ENCODE assay signal across 9 mouse cellular contexts in genomic region chr1:162037968-162038421, GRCm38 (mm10). TPM values are rescaled to one million over a fixed set of nuclear protein-coding genes. Genes with fewer than 3 reads are reported as not detected.
DNase-seq lines count a peak whose midpoint lies in the region; ATAC-seq and TF ChIP-seq lines count a peak whose summit lies in the region.
"Had no signal": no experiment of that assay in that cellular context is flagged by ENCODE, and none has a peak within 500 bp of the region (broad histone marks: within the 10 kb centered on the region; RNA-seq: fewer than 3 reads in every experiment).

No protein-coding gene starts in this region.

- H3K4me2 ChIP-seq in liver, embryonic 11.5 days, result no peak overlapping the region
- H3K4me2 ChIP-seq in heart, embryonic 11.5 days, result no peak overlapping the region
- 0 out of 2 replicates have a peak overlapping the region, but pooled peaks have one; percentile 21 for H3K4me2 ChIP-seq in kidney, embryonic 15.5 days
- H3K4me2 ChIP-seq in neural tube, embryonic 14.5 days (ENCODE audit: low read depth, low read length), result no peak overlapping the region

- H3K79me2 ChIP-seq in liver, adult 2 months (ENCODE audit: control insufficient read depth, insufficient read depth, low read length), result no peaks in the 10 kb centered on the region

- H3K9me3 ChIP-seq in liver, embryonic 11.5 days (ENCODE audit: control insufficient read depth, low read length), result no peaks in the 10 kb centered on the region
- H3K9me3 ChIP-seq in forebrain, embryonic 10.5 days, result no peaks in the 10 kb centered on the region
- no peaks in the 10 kb centered on the region for H3K9me3 ChIP-seq in heart, embryonic 11.5 days (replicated peaks; ENCODE audit: control insufficient read depth, low read length)
- H3K9me3 ChIP-seq in kidney, embryonic 15.5 days (replicated peaks), result no peaks in the 10 kb centered on the region
- no peaks in the 10 kb centered on the region for H3K9me3 ChIP-seq in neural tube, embryonic 14.5 days (ENCODE audit: control insufficient read depth, low read length)

- H3K4me1 ChIP-seq in liver, embryonic 11.5 days (replicated peaks; ENCODE audit: control insufficient read depth, insufficient read depth, low read length), result peaks cover 7% of the 10 kb centered on the region
- H3K4me1 ChIP-seq in forebrain, embryonic 10.5 days, result peaks cover 21% of the 10 kb centered on the region
- H3K4me1 ChIP-seq in heart, embryonic 11.5 days (ENCODE audit: control insufficient read depth, insufficient read depth, low read length), result peaks cover 2% of the 10 kb centered on the region; the same call in 1 of the 2 replicates
- peaks cover 45% of the 10 kb centered on the region for H3K4me1 ChIP-seq in kidney, embryonic 15.5 days
- peaks cover 1% of the 10 kb centered on the region; the same call in 1 of the 2 replicates for H3K4me1 ChIP-seq in liver, adult 2 months (ENCODE audit: control insufficient read depth, insufficient read depth, low read length)
- H3K4me1 ChIP-seq in neural tube, embryonic 14.5 days (ENCODE audit: control insufficient read depth, insufficient read depth, low read length), result peaks cover 9% of the 10 kb centered on the region; the same call in 1 of the 2 replicates

- H3K9ac ChIP-seq in liver, embryonic 11.5 days (ENCODE audit: low read depth, low read length), result no peak overlapping the region
- H3K9ac ChIP-seq in heart, embryonic 11.5 days (ENCODE audit: low read depth, low read length), result no peak overlapping the region
- H3K9ac ChIP-seq in kidney, embryonic 15.5 days, result no peak overlapping the region
- H3K9ac ChIP-seq in liver, adult 2 months (ENCODE audit: low read depth, low read length), result no peak overlapping the region
- H3K9ac ChIP-seq in neural tube, embryonic 14.5 days (replicated peaks; ENCODE audit: low read depth, low read length), result no peak overlapping the region

- H3K4me3 ChIP-seq in liver, embryonic 11.5 days (ENCODE audit: low read depth, low read length), result no peak overlapping the region
- H3K4me3 ChIP-seq in forebrain, embryonic 10.5 days, result no peak overlapping the region
- no peak overlapping the region for H3K4me3 ChIP-seq in heart, embryonic 11.5 days (ENCODE audit: low read depth, low read length)
- H3K4me3 ChIP-seq in kidney, embryonic 15.5 days (replicated peaks), result no peak overlapping the region
- no peak overlapping the region for H3K4me3 ChIP-seq in liver, adult 2 months (ENCODE audit: insufficient read depth, low read depth, low read length)
- H3K4me3 ChIP-seq in neural tube, embryonic 14.5 days (ENCODE audit: low read depth, low read length), result no peak overlapping the region

- no peak overlapping the region for H3K27ac ChIP-seq in liver, embryonic 11.5 days (ENCODE audit: low read depth, low read length)
- peak overlapping the region; percentile 54 for H3K27ac ChIP-seq in forebrain, embryonic 10.5 days
- peak overlapping the region; percentile 76 for H3K27ac ChIP-seq in heart, embryonic 11.5 days (ENCODE audit: low read depth, low read length)
- peak overlapping the region; percentile 89 for H3K27ac ChIP-seq in kidney, embryonic 15.5 days
- no peak overlapping the region for H3K27ac ChIP-seq in liver, adult 2 months (replicated peaks; ENCODE audit: insufficient read depth, low read depth, low read length)
- no peak overlapping the region for H3K27ac ChIP-seq in neural tube, embryonic 14.5 days (ENCODE audit: low read depth, low read length)

- no peak for TF ChIP-seq CTCF in liver, adult 2 months (IDR thresholded peaks at IDR 0.05; ENCODE audit: low read depth, low read length)

- WGBS in liver, embryonic 11.5 days, result 78% methylated on average over 10 of the region's 10 CpGs
- WGBS in forebrain, embryonic 10.5 days, result 82% methylated on average over 10 of the region's 10 CpGs
- 57% methylated on average over 10 of the region's 10 CpGs for WGBS in heart, embryonic 11.5 days (ENCODE audit: insufficient replicate concordance)
- WGBS in kidney, embryonic 15.5 days, result 48% methylated on average over 10 of the region's 10 CpGs
- 54% methylated on average over 10 of the region's 10 CpGs for WGBS in liver, adult 2 months
- WGBS in neural tube, embryonic 14.5 days, result 18% methylated on average over 10 of the region's 10 CpGs

- DNase-seq in liver, result peak; percentile 18
- no peak for DNase-seq in liver, embryonic 11.5 days (ENCODE audit: low spot score)
- DNase-seq in forebrain, embryonic 10.5 days (ENCODE audit: extremely low spot score, low spot score), result no peak
- peak; percentile 83 for DNase-seq in liver, adult 2 months (ENCODE audit: extremely low read depth, low read depth, low spot score)
- no peak for DNase-seq in spleen, postnatal 14 days (ENCODE audit: low spot score in 2 of 2)

- TF ChIP-seq POLR2A in liver, adult 2 months (IDR thresholded peaks at IDR 0.05; ENCODE audit: extremely low read depth, insufficient read depth, low read length), result no peak

- no peak for ATAC-seq in liver, embryonic 11.5 days (replicated peaks; ENCODE audit: low FRiP score)
- ATAC-seq in heart, embryonic 11.5 days (replicated peaks; ENCODE audit: insufficient number of reproducible peaks, low FRiP score, low TSS enrichment), result no peak; the same call in 1 of the 2 replicates
- ATAC-seq in kidney, embryonic 15.5 days (replicated peaks; ENCODE audit: low FRiP score), result peak; percentile 92
- peak; percentile 83 for ATAC-seq in neural tube, embryonic 14.5 days (ENCODE audit: low read depth)

- no peaks in the 10 kb centered on the region for H3K36me3 ChIP-seq in liver, embryonic 11.5 days (ENCODE audit: control insufficient read depth, insufficient read depth, low read length)
- H3K36me3 ChIP-seq in forebrain, embryonic 10.5 days (replicated peaks), result no peaks in the 10 kb centered on the region
- no peaks in the 10 kb centered on the region for H3K36me3 ChIP-seq in heart, embryonic 11.5 days (ENCODE audit: control insufficient read depth, insufficient read depth, low read length)
- H3K36me3 ChIP-seq in kidney, embryonic 15.5 days, result no peaks in the 10 kb centered on the region
- no peaks in the 10 kb centered on the region for H3K36me3 ChIP-seq in liver, adult 2 months (ENCODE audit: control insufficient read depth, insufficient read depth, low read length)
- no peaks in the 10 kb centered on the region for H3K36me3 ChIP-seq in neural tube, embryonic 14.5 days (ENCODE audit: control insufficient read depth, insufficient read depth, low read length)

- no peaks in the 10 kb centered on the region for H3K27me3 ChIP-seq in liver, embryonic 11.5 days (replicated peaks; ENCODE audit: control insufficient read depth, insufficient read depth, low read length)
- H3K27me3 ChIP-seq in forebrain, embryonic 10.5 days (ENCODE audit: poor library complexity, severe bottlenecking), result no peaks in the 10 kb centered on the region
- no peaks in the 10 kb centered on the region for H3K27me3 ChIP-seq in heart, embryonic 11.5 days (ENCODE audit: control insufficient read depth, insufficient read depth, low read length)
- H3K27me3 ChIP-seq in kidney, embryonic 15.5 days, result no peaks in the 10 kb centered on the region
- H3K27me3 ChIP-seq in liver, adult 2 months (ENCODE audit: control insufficient read depth, insufficient read depth, low read length), result no peaks in the 10 kb centered on the region
- H3K27me3 ChIP-seq in neural tube, embryonic 14.5 days (ENCODE audit: control insufficient read depth, insufficient read depth, low read length), result no peaks in the 10 kb centered on the region

RNA-seq across cellular contexts. Expression of gene 4930558K02Rik, which starts 58.6 kb away (rescaled TPM):
- polyA plus RNA-seq in liver, embryonic 11.5 days (2014; fragmentation: Nextera tagmentation; extraction: Ambion mirVana), result not detected in 2 replicates
- polyA plus RNA-seq in forebrain, embryonic 10.5 days (2016; fragmentation: Nextera tagmentation; extraction: Ambion mirVana), result not detected in 2 replicates
- not detected in 2 replicates for polyA plus RNA-seq in heart, embryonic 11.5 days (2014; fragmentation: Nextera tagmentation; extraction: Ambion mirVana)
- not detected in 2 replicates for polyA plus RNA-seq in kidney, embryonic 15.5 days (2015; fragmentation: Nextera tagmentation; extraction: Ambion mirVana)
- total RNA-seq in liver, adult 2 months (2014; rRNA removed), result not detected in 2 replicates
- polyA plus RNA-seq in liver, adult 2 months (2012; rRNA removed), result not detected in 2 replicates
- polyA plus RNA-seq in neural tube, embryonic 14.5 days (2014; fragmentation: Nextera tagmentation; extraction: Ambion mirVana), result 0.20 TPM in 1 of 2 replicates, not detected in the other
- polyA plus RNA-seq: C2C12 had no signal

Comparison
In these comparisons a context has a peak if more than half of its experiments do, and no peak if none do; other contexts are left out.
1. DNase-seq: peak in liver (single experiment) and liver, adult 2 months (single experiment); none in liver, embryonic 11.5 days (single experiment), forebrain, embryonic 10.5 days (single experiment) and spleen, postnatal 14 days (0 of 2).
2. ATAC-seq: peak in kidney, embryonic 15.5 days (single experiment) and neural tube, embryonic 14.5 days (single experiment); none in liver, embryonic 11.5 days (single experiment) and heart, embryonic 11.5 days (single experiment).
3. H3K27ac ChIP-seq: peak in forebrain, embryonic 10.5 days (single experiment), heart, embryonic 11.5 days (single experiment) and kidney, embryonic 15.5 days (single experiment); none in liver, embryonic 11.5 days (single experiment), liver, adult 2 months (single experiment) and neural tube, embryonic 14.5 days (single experiment).